Mouse (Mus musculus): ENCODE results near the gene Oas1c.

DNA sequence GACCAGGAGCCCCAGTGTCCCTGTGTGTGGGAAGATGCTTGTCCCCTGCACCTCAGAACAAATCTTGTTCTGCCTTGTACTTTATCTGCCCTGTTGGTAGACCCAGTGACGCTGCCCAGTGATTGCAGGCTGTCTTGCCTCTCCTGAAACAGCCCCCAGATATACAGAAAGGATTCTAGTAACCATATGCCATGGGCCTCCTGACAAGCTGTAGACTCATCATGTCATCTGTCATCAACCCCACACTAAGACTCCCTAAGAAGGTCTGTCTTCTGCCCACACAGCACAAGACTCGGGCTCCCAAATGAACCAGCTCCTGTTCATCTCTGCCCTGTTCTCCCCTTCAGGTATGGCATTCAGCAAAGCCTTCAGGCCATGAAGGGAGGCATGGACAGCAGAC is 46.9 kb upstream of the Oas1c start:
- TF ChIP-seq POLR2A (IDR thresholded peaks at IDR 0.05; ENCODE audit: insufficient read depth, low read length), result no peak
- TF ChIP-seq EP300 (IDR thresholded peaks at IDR 0.05; ENCODE audit: insufficient read depth, low read depth, low read length), result no peak

All from ES-Bruce4 (cell line).